Mouse (Mus musculus): ENCODE results near the gene Grin1.
A peak's percentile ranks its signal among the peaks of the same experiment; 100 is the strongest.

GRCm38 (mm10) chr2:25292856-25293255 lies 26.1 kb downstream of the Grin1 start:
- TF ChIP-seq CTCF (IDR thresholded peaks at IDR 0.05; ENCODE audit: low read depth) (peak; percentile 92), EP300 (IDR thresholded peaks at IDR 0.05; ENCODE audit: low read depth) (no peak)

Data from liver, embryonic 14.5 days (tissue).